Mouse (Mus musculus) B cell, adult 2 months (primary cell): ENCODE data around the gene Fbxo10.
"Not testable (repeated sequence)": the region's sequence is repeated elsewhere in the genome, so short reads cannot be mapped to it uniquely, and the experiment has no call there.

ENCODE experiments used
- DNase-seq, 2 experiments: peaks; one replicate each; pipeline ENCODE4 v3.0.0; 2022

The Fbxo10 gene

DNA sequence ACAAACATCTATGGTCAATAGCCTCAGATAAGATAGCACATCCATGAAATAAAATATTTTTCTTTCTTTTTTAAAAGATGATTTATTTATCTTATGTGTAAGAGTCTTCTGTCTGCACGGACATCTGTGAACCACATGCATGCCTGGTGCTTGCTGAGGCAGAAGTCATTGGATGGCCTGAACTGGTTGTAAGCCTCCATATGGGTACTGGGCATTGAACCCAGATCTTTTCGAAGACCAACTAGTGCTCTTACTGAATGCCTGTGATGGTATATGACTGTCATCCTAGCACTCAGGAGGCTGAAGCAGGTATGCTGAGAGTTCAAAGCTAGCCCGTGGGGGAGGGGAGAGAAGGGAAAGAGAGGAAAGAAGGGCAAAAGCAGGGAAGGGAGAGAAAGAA, 86.3 kb downstream of the Fbxo10 start:
- DNase-seq, result no peak

DNA sequence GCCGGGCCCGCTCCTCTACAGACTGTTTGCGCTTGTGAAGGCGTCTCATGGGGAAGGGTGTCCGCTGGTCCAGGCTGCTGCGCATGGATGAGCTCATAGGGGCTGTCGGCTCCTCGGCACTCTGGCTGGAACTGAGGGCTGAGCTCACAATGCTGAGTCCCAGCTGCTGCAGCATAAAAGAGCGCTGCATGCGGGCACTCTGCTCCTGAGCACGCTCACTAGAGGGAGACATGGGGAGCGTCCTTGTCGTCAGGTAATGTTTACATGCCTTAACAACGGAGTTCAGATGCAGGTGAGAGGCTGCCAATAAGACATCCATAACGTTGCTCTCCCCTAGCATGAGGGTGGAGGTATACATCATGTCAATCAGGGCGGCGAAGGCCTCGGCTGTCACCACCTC, 89.6 kb downstream of the Fbxo10 start:
- no peak for DNase-seq

DNA sequence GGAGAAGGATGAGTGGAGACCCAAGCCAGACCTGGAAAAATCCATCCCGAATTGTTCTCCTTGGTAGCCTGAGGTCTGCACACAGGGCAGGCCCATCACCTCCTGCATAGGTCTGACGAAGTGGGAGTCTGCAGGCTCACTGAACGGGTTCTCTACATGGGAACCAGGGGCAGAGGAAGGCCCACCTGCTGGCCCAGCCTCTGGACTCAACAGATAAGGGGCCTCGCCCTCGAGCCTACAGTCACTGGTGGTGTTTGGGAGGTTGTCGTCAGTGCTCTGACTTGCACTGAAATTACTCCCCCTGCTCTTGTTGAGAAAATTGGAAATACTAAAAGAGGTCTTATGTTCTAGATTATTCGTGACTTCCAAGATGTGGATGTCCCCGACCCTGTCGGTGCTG, 90.6 kb downstream of the Fbxo10 start:
- no peak for DNase-seq

DNA sequence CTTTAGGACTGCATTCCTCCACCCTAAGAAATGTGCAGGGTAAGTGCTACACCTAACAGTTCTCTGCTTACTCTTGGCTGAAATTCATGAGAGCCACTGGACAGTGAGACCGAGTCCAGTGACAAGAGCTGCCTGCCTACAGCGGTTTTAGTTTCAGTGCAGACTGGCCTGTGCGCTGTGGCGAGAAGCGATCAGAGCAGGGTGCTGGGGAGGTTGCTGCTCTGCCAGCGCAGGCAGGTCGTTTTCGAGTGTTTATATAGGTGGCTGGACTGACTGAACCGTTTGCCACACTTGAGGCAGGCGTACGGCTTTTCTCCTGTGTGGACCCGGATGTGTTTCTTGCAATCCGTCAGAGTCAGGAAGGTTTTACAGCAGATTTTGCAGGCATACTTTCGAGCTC, 91.2 kb downstream of the Fbxo10 start:
- DNase-seq, result not testable (repeated sequence)

DNA sequence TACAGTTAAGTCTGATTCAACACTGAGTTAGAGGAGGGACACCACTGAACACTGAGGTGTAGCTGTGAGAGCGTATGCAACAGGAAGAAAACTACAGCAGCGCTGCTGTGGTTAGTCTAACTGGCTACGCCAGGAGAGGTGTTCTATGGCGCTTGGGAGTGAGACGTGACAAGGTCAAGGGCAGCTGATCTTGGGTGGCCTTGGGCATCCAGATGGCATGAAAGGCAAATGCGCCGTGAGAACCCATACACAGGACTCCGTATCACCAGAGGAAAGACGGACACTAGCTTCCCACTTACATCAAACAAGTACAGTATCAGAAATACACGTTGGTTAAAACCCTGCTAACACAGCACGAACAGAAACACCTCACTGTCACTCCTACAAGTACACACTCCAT, 92.1 kb downstream of the Fbxo10 start:
- not testable (repeated sequence) for DNase-seq

DNA sequence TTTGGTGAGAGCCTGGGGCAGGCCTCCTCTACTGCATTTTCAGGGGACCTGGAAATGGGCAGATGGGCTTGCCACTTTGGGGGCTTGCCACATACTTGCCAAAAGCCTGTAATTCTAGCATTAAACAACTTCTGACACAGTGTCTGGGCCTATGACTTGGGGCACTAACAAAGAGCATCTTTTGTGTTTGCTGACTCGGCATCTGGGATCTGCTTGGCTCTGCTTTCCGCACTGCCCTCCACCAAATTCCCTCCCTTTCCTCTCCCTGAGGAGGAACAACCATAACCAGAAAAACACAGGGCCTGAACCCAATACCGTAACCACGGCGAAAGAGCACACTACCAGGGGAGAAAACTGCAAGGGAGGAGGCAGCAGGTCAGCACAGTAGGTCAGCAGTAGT, 93.8 kb downstream of the Fbxo10 start:
- DNase-seq, result no peak
